Mouse (Mus musculus) B cell, adult 62 days (primary cell): ENCODE measurements around the gene Erbb4. TPM values are rescaled to one million over a fixed set of nuclear protein-coding genes. Genes with fewer than 3 reads are reported as not detected.

Experiments used
- total RNA-seq: library from RNA; stranded (reverse); gene quantifications from 4 replicates; pipeline ENCODE4 v1.2.4, GENCODE M21; 2023

Gene Erbb4
- not detected in 4 replicates for total RNA-seq

GRCm38 (mm10) chr1:69107485-69108158 is at the start of gene Erbb4:
Gene Erbb4, minus strand, starts transcription at chr1:69108059.

